Mouse (Mus musculus): ENCODE results near the gene Slc35c1. TPM values are rescaled to one million over a fixed set of nuclear protein-coding genes. Genes with fewer than 3 reads are reported as not detected.

Slc35c1 gene
- total RNA-seq (2021) = 10 to 100 TPM; 14.8 to 24.3 TPM
- long read RNA-seq, experiment 1, partial matches to known transcripts = 0 of 10 reads
- long read RNA-seq, experiment 1, other reads (novel, unspliced or antisense) = 6 of 10 reads
- long read RNA-seq, experiment 2, partial matches to known transcripts = 0 of 5 reads
- long read RNA-seq, experiment 2, other reads (novel, unspliced or antisense) = 0 of 5 reads

- peak; percentile 43 to 58 for DNase-seq
Measured at GRCm38 (mm10) chr2:92459921-92460707, at the start of gene Slc35c1. Gene Slc35c1 (minus strand): TSS chr2:92460538.

- DNase-seq = no peak
Measured at GRCm38 (mm10) chr2:92505291-92505690, 45.0 kb upstream of the Slc35c1 start.

- DNase-seq = no peak
Measured at GRCm38 (mm10) chr2:92503421-92503820, 43.1 kb upstream of the Slc35c1 start.

GRCm38 (mm10) chr2:92499701-92500322 is 39.5 kb upstream of the Slc35c1 start:
- DNase-seq = no peak

- no peak for DNase-seq
Measured at GRCm38 (mm10) chr2:92497112-92497511, 36.8 kb upstream of the Slc35c1 start.

GRCm38 (mm10) chr2:92496681-92497080 is 36.3 kb upstream of the Slc35c1 start:
- DNase-seq = no peak

GRCm38 (mm10) chr2:92494956-92495355 is 34.6 kb upstream of the Slc35c1 start:
- DNase-seq = no peak

GRCm38 (mm10) chr2:92494423-92494822 is 34.1 kb upstream of the Slc35c1 start:
- no peak for DNase-seq

- no peak for DNase-seq
Measured at GRCm38 (mm10) chr2:92493656-92494390, 33.5 kb upstream of the Slc35c1 start.

GRCm38 (mm10) chr2:92491950-92492501 is 31.7 kb upstream of the Slc35c1 start:
- DNase-seq = peak in 1 of 2 experiments; percentile 31

GRCm38 (mm10) chr2:92490541-92490940 is 30.2 kb upstream of the Slc35c1 start:
- peak in 1 of 2 experiments; percentile 21 for DNase-seq

GRCm38 (mm10) chr2:92487791-92488190 is 27.5 kb upstream of the Slc35c1 start:
- DNase-seq = no peak

- DNase-seq = no peak
Measured at GRCm38 (mm10) chr2:92486911-92487310, 26.6 kb upstream of the Slc35c1 start.

GRCm38 (mm10) chr2:92486403-92486802 is 26.1 kb upstream of the Slc35c1 start:
- DNase-seq = peak; percentile 79 to 84

- DNase-seq = peak; percentile 86 to 91
Measured at GRCm38 (mm10) chr2:92485640-92486295, 25.4 kb upstream of the Slc35c1 start.

- DNase-seq = no peak
Measured at GRCm38 (mm10) chr2:92484256-92485025, 24.1 kb upstream of the Slc35c1 start.

GRCm38 (mm10) chr2:92483505-92483904 is 23.2 kb upstream of the Slc35c1 start:
- DNase-seq = no peak

- DNase-seq = no peak
Measured at GRCm38 (mm10) chr2:92482551-92482950, 22.2 kb upstream of the Slc35c1 start.

GRCm38 (mm10) chr2:92478313-92478688 is 18.0 kb upstream of the Slc35c1 start:
- DNase-seq = no peak

- no peak for DNase-seq
Measured at GRCm38 (mm10) chr2:92477672-92478312, 17.5 kb upstream of the Slc35c1 start.

Data from adrenal gland, postnatal 36 days (tissue).